Mouse (Mus musculus): ENCODE results near the gene Ier3.

Gene Ier3

GRCm38 (mm10) chr17:35866281-35866831 lies 44.9 kb downstream of the Ier3 start:
- peak; percentile 73 for DNase-seq (ENCODE audit: low read depth, low spot score)

- DNase-seq (ENCODE audit: low read depth, low spot score) = peak; percentile 59
Observed at GRCm38 (mm10) chr17:35866911-35867890, 45.7 kb downstream of the Ier3 start.

GRCm38 (mm10) chr17:35868165-35868820 lies 46.8 kb downstream of the Ier3 start:
- peak; percentile 80 for DNase-seq (ENCODE audit: low read depth, low spot score)

- no peak for DNase-seq (ENCODE audit: low read depth, low spot score)
Observed at GRCm38 (mm10) chr17:35868961-35869345, 47.5 kb downstream of the Ier3 start.

- peak; percentile 56 for DNase-seq (ENCODE audit: low read depth, low spot score)
Observed at GRCm38 (mm10) chr17:35869346-35870067, 48.0 kb downstream of the Ier3 start.

GRCm38 (mm10) chr17:35870151-35870883 lies 48.8 kb downstream of the Ier3 start:
- peak; percentile 89 for DNase-seq (ENCODE audit: low read depth, low spot score)

GRCm38 (mm10) chr17:35870884-35871696 lies 49.6 kb downstream of the Ier3 start:
- peak; percentile 73 for DNase-seq (ENCODE audit: low read depth, low spot score)

Data from CD4-positive helper T cell, adult 2 months (primary cell).